Mouse (Mus musculus): ENCODE results near the gene Ror1.
A peak's percentile ranks its signal among the peaks of the same experiment; 100 is the strongest.

Ror1 gene

DNA sequence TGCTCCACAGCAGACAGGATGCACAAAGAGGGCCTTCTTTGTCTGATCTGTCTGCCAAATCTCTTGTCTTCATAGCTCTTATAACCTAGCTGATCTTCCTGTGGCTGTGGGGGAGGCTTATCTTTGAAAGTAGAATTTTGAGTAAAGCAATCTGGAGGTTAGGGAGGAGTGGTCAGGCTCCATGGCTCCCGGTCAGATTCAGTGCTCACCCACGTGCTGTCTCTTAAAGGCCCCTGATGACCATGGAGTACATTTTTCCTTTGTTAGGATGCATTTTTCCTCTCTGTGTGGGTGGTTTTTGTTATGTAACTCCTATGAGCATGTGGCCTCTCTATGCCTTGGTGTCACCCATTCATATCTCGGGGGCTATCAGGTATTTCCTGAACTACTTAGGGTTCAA lies 71.3 kb downstream of the Ror1 start:
- DNase-seq = no peak

DNA sequence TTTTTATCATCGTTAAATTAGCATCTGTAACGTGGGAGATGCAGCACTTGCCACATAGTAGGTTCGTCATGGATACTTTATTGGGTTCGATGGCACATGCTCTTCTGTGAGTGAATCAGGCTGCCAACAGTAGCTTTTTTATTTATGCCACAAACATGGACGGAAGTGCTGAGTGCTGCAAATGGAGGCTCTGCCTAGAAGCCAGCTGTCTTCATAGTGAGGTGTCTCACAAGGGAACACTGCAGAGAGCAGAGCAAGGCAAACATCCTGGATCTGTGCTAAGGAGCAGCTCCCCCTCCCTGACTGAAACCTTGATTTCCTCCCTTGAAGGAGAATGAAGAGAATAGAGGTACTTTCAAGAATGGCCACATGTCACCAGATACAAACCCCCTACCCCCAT lies 74.1 kb downstream of the Ror1 start:
- no peak for DNase-seq

DNA sequence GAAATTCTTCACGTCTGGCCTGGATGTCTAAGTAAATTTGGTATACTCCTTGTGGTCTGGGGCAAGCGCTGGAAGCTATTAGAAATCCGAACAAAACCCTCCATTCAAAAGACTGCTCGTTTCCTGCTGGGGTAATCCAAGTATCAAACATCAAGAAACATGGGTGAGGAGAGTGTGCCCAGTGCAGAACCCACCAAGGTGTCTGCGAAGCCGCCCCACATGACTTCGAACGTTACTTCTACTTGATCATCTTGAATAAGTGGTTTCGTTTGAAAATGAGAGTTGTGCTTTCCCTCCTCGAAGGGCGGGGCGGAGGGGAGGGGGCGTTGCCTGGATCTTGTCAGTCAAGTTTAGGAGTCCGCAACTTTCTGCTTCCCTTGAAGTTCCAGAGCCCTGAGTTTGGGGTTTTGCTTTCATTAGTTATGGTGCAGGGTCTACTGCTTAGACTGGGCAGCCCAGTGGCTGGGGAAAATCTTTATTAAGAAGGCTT lies 74.6 kb downstream of the Ror1 start:
- no peak for DNase-seq

DNA sequence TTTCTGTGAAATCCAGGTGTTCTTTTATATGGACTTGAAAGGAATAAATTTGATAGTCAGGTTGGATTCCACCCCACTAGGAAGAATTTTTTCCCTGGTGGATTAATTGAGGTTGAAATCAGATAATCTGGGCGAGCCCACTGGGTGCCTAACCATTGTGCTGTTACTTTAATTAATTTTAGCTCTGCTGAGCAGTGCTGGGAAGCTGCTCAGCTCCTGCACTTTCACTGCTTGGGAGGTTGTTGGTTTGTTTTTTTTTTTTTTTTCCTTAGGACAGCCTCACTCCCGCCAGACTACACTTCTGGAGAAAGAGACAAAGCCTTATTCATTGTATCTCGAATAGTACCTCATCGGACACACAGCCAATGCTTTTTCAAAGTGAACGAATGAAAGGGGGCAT lies 75.2 kb downstream of the Ror1 start:
- no peak for DNase-seq

DNA sequence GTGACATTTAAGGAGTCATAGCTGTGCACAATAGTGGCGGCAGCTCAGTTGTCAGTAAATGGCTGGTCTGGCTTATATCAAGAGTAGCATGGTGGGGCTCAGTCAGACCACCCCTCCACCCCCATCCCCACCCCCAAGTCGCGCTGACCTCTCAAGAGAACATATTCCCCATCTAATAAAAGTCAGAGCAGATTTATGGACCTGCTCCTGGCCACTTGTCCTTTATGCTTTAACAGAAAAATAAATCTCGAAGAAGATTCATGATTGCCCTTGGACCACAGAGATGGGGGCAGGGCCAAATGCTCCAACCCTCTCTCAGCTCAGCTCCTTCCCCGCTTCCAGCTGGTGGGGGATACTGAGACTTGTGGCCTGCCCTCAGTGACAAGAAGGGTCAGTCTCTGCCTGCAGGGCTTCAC lies 75.9 kb downstream of the Ror1 start:
- DNase-seq = no peak

DNA sequence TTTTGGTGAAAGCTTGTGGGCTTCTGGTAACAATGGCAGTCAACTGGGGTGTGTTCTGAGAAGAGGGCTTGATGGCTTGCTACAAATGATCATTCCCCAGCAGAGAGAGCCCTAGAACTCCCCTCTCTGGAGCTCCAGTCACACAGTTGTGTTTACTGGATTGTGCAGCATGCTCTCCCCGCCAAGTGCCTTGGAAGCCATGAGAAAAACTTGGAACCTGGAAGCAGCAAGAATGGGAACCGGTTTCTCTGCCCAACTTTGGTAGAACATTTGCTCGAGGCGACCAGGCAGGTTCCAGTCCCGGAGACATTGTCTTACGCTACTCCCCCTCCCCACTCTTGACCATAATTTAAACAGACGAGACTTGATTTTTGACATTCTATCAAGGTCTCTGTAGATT lies 80.0 kb downstream of the Ror1 start:
- no peak for DNase-seq

DNA sequence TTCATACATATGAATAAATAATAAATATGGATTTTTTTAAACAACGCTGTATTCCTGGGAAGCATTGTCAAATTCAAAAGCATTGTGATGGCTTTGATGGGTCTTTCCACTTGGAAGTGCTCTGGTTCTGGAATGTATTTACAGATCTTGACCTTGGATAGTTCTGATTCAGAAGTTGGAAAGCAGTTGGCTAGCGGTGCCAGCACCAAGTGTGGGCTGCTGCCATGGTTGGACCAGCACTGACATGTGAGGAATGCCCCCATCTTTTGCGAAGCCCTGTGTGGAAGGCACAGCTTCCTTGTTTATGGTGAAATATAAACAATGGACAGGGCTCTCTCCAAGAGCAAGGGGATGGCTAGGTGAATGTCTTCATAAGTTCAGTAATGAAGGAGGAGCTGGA lies 82.7 kb downstream of the Ror1 start:
- DNase-seq = no peak

DNA sequence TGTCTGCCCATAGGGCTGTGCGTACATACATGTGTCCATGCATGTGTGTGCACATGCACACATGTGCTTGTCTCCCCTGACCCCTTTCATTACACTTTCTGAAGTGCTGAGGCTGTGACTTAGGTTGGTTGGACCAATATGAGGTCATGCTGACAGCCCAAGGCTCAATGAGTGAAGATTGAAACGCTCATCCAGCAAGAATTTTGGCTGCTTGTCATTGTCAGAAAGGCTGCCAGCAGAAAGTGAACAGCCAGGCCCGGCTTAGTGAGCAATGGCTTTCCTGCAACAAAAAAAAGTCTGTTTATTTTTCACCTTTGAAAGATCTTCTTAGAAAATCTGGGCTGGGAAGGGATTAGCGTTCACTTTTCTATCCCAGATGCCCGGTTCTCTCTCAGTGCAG lies 86.1 kb downstream of the Ror1 start:
- DNase-seq = no peak

DNA sequence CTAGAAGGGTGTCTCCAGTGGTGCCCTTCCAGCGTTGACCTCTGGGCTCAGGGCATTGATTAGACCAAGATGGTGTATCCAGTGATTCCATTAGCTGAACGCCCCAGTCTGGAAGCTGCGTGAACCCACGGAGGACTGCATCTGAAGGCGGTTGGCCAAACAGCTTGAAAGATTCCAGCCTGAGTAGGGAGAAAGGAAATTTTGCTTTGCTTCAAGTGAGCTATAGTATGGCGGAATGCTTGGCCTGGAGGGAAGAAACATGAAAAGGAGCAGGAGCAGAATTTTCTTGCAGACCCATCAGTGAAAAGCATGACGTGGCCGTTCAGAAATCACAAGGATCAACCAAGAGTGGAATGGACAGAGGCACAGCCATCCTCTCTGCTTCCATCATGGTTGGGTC lies 91.2 kb downstream of the Ror1 start:
- DNase-seq = no peak

DNA sequence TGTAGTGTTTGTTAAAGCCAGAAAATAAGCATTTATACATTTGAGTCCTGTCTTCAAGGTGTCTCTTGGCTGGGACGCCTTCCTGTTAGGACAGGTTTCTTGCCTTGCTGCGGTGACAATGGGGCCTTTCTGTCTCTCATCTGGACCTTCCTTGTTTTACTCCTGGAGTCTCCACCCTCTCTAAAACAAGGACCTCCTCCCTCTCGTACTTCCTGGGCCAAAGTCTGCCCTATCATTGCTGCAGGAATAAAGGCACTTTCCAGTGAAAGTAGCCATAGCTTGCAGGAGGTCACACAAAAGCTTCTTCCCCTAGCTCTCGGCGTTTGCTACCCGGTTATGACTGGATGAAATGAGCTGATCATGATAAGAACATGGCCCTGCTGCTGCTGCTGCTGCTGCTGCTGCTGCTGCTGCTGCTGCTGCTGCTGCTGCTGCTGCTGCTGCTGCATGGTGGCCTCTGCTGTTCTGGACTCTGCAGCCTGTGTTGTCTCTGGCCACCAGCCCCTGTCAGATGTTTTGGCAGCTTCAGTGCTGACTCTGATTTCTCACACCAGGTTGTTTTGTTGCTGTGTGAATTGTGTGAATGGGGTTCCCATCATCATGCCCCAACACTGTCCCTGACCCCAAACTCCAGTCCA lies 92.1 kb downstream of the Ror1 start:
- DNase-seq = no peak

DNA sequence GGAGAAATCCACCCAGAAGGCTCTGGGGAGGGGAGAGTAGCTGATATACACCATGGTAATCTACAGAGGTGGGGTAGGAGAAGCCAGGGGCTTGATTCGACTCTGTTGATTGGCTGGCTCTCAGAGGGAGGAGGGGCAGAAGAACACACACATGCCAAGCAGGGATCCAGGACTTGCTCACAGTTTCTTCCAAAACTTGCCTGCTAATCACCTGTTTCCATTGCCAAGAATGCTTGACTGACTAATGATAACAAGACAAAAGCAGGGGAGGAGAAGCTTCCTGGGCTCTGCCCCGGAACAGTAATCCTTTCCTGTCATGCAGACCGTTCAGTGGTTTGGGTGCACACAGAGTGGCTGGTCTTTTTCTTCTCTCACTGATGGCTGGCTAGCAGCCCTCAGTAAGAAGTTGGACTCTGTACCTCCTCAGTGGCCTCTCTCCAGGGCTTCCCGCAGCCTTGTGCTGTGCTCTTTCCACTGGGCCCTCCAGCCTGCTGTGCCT lies 92.7 kb downstream of the Ror1 start:
- no peak for DNase-seq

DNA sequence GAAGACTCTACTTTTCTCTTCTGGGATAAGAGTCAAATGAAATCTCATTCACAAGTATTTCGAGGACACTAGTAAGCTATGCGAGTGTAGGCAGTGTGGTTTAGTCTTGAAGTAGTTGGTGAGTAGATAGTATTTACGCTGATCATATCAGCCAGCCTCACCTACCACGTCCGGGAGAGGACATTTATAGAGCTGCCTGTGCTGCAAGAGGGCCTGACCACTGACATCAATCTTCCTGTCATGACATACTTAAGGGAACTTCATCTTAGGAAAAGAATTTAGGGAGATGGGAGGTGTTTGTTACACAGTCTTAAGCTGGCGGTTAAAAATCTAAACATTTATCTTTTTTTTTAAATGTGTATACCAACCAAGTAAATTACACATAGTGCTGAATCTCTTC lies 95.9 kb downstream of the Ror1 start:
- DNase-seq = no peak

DNA sequence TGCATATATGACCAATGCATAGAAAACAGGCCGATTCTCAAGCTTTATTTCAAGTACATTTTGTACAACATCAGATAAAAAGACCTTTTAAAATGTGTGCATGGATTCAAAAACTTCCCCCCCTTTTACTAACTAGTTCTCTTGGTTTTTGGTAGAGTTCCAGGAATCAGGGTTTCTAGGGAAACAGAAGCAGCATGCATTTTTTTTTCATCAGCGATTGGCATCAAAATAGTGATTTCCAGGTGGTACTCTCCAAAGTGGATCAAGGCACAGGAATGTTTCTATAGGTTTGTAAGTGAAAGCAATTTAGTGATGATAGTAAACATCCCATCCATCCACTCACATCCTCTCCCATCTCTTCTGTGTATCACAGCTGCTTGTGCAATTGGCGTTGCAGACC lies 98.5 kb downstream of the Ror1 start:
- no peak for DNase-seq

DNA sequence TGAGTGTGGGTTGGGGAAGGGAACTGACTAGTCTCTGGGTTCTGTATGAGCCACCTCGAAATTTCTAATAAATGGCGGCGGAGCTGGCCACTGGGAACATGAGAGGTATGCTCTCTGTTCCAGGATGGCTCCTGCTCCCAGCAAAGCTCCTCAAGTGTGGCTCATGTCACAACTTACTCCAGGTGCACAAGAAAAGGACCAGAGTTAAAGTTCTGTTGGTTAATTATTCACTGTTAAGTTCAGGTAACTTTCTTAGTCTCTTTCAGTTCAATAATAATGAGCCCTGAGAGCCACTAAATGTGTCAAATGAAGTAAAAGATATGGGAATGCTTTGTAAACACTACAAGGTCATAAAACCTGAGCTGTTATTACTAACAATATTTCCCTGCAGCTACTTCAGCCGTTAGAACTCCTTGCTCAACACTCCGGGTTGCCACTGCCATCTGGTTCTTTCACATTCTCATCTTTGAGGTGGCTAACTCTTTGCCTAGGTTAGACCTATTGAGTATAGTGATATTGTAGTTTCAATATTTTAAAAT lies 100.7 kb downstream of the Ror1 start:
- no peak for DNase-seq

DNA sequence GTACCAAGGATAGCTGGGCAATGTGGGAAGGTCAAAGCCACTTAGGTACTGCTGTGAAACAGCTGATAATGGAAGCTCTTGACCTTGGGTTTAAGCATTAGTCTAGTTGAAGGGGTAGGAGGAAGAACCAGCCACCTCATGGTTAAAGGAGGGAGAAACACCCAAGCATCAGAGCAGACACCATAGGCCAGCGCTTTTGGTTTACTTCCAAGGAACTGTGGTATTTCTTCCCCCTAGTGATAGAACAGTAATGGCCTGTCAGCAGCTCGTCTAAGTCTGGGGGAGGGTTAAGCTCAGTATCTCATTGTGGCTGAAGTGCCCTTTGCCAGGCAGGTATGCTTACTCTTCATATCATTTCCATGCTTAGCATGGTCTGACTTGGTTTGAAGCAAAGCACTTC lies 102.7 kb downstream of the Ror1 start:
- DNase-seq = no peak

DNA sequence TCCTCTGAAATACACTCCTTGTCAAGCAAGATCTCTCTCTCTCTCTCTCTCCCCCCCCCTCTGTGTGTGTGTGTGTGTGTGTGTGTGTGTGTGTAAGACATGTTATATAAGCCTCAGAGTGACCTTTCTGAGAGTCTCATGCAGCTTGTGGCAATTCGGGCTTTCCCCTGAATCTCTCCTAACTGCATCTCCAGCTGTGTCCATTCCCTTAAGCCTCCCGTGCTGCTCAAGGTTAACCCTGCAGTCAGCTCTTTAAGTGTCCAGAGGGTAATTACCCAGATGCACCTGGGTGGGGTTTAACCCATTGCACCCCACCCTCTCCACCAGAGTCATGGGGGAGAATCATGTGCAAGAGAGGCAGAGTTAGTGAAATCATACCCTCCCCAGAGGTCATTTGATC lies 105.7 kb downstream of the Ror1 start:
- no peak for DNase-seq

DNA sequence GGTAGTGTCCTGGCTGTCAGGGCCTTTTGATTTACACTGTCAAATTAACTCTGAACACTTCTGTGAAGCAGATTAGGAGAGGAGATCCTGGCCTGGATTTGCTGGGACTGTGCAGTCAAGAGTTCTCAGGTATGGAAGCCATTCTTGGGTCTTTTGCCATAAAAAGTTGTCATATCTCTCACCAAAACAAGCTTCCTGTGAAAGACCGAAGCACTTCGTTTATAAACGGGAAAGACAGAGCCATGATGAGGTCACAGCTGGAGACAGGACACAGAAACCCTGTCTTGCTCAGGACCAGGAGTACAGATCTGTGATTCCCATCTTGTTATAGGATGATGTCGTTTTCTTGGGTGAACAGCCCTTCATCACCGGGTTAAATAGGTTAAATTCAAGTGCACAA lies 107.5 kb downstream of the Ror1 start:
- DNase-seq = no peak

DNA sequence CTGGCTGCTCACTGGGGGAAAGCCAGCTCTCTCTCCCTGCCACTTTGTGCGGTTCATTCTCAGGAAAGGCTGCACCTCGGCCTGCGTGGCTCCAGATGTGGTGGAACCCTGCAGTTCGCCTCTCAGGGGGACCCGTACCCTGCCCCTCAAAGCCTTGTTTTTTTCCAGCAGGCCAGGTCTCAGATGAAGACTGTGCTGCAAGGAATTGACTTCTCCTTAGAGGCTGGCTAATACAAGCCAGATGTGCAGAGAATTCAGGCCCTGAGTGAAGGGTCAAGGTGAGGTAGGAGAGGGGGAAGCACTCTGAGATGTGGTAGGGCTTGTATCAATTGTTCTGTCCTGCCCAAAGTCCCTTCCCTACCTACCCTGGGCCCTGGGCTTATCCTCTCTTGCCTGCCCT lies 108.1 kb downstream of the Ror1 start:
- no peak for DNase-seq

DNA sequence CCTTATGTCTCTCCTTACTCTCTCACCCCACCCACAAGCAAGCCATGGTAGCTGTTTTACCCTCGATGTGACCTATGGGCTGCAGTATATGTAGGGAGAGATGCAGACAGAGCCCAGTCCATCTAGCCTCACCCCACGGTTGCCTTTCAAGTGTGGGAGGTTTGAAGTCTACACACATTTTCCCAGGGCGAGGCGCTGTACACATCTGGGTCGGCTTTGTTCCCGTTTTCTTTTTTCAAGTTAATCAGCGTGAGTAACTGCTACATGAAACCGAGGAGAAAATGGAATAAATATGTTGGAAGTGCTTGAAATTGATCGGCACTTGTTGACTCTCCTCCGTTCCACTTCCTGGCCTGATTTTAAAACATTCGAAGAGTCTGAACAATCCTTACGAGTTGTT lies 108.8 kb downstream of the Ror1 start:
- no peak for DNase-seq

DNA sequence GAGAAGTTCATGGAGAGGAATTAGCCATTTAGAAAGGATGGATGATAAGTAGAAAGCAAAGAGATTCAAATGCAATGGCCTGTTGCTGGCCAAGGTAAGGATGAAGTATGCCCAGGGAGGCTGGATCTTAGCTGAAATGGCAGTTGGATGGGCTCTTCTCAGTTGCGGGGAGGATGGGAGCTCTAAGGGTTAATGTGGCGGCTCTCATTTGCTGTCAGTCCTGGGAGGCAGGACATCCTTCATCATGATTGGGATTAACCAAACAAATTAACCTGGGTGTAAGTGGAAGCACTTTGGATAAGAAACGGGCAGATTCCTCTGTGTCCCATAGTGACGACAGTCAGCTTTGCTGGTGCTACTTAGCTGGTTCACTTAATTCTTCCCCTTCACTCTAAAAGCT lies 112.5 kb downstream of the Ror1 start:
- no peak for DNase-seq

DNA sequence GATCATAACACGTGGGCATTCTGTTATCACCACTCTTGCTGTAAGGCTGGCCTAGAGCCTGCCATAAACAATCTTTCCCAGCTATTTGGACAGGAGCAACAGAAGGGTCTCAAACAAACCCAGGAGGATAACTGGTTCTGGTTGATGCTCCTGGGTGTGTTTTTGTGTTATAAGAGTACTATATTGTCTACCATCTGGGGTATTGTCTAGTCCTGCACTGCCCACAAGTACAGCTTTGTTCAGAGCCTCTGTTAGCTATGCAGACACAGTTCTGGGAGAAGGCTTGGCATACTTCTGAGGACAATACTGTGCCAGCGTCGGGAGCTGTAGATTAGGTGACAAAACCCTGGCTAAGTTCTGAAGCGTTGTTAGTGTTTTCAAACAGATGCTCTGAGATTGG lies 113.5 kb downstream of the Ror1 start:
- no peak for DNase-seq

DNA sequence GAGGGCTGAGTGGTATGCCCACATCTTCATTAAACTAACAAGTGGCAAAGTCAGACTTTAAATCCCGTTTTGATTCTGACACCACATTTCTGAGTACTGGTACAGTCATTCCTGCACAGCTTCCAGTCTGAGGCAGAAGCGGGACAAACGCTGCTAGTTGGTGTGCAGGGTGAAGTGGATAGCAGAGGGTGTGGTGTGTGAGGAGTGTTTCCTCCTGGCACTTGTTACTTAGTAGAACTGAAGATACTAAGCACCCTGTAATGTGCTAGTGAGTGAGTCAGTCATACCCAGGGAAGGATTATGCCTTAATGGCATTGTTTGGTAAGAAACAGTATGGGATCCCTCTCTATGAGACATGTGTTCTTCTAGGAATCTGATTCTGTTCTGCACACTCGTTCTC lies 115.7 kb downstream of the Ror1 start:
- DNase-seq = no peak

DNA sequence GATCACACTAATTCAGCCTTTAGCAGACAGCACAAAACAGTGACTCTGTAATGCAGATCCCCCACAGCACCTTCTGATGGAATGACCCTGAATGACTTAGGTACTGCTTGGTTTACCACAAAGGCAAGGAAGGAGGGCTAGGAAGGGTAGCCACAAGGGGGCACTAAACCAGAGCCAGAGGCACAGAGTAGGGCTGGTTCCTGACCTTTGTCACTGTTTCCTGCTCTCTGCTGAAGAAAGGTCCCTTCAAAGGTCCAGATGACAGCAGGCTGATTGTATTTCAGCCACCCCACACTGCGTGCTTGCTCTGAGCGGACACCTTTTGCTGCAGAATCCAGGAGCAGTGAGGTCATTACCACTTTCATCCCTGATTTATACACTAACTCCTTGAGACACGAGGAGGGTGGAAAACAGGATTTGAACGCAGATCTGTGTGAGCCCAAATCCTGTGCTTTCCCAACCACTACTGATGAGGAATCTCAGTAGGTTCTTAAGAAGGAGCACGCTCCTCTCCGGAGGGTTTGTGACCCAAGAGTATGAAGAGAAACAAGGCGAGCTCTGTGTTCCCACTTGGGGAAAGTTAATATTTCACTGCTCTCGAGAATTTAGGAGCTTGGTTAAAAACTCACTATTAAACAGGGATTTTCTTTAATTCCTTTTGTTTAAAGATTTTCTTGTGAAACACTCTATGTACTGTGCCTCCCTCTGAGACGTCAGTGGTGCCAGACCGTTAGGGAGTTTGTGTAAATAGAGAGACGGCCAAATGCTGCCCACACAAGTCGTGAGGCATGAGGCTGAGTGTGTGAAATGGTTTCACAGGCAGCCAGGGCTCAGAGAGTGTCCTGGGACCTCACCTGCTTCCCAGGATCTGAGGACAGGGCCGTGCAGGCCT lies 119.0 kb downstream of the Ror1 start:
- DNase-seq = peak; percentile 29

DNA sequence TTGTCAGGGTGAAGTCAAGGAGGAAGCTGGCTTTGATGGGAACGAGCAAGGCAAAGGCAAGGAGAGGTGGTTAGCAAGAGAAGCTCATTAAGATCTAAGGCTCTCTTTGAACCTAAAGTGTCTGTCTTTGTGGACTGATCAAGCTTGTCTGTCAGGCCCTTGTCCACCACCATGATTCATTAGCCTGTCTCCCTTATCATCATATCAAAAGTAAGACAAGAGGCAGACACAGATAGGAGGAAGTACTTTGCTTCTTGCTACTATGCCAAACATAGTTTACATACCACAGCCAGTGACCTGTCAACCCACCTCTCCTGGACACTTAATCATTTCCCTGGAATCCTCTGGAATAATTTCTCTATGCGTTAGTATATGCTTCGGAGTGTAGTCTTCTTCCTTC lies 121.0 kb downstream of the Ror1 start:
- DNase-seq = no peak

Measured in thymus, postnatal 25 days (tissue).